Mouse (Mus musculus) midbrain, embryonic 16.5 days (tissue): ENCODE results near the gene Slirp. TPM values are rescaled to one million over a fixed set of nuclear protein-coding genes. Genes with fewer than 3 reads are reported as not detected.
A peak's percentile ranks its signal among the peaks of the same experiment; 100 is the strongest.
"Not testable (repeated sequence)": the region's sequence is repeated elsewhere in the genome, so short reads cannot be mapped to it uniquely, and the experiment has no call there.

Source experiments
- ATAC-seq: fragments of 200-750 bp; cut with Nextera tagmentation; 2 replicates; pipeline ENCODE4 v1.8.0; 2017; ENCODE audit warnings: moderate TSS enrichment
- H3K27ac ChIP-seq: fragments of 300-500 bp; sonication (generic); 2 replicates; pipeline ENCODE4 v1.5.1; 2014; ENCODE audit warnings: mild to moderate bottlenecking, low read length, mixed read lengths
- H3K27me3 ChIP-seq: fragments of 300-500 bp; sonication (generic); 2 replicates; pipeline ENCODE4 v1.6.1; 2014; ENCODE audit warnings: low read depth, low read length, mixed read lengths; ENCODE audit not compliant: control insufficient read depth, insufficient read depth
- H3K36me3 ChIP-seq: fragments of 300-500 bp; sonication (generic); 2 replicates; pipeline ENCODE4 v1.6.1; 2014; ENCODE audit warnings: mild to moderate bottlenecking, low read length, moderate library complexity, mixed read lengths; ENCODE audit not compliant: control insufficient read depth, insufficient read depth
- H3K4me1 ChIP-seq: fragments of 300-500 bp; sonication (generic); 2 replicates; pipeline ENCODE4 v1.6.1; 2014; ENCODE audit warnings: mild to moderate bottlenecking, low read length, mixed read lengths; ENCODE audit not compliant: control insufficient read depth, insufficient read depth
- H3K4me2 ChIP-seq: fragments of 300-500 bp; sonication (generic); 2 replicates; pipeline ENCODE4 v1.6.1; 2014; ENCODE audit warnings: mild to moderate bottlenecking, low read length, mixed read lengths
- H3K4me3 ChIP-seq: fragments of 300-500 bp; sonication (generic); 2 replicates; pipeline ENCODE4 v1.5.1; 2014; ENCODE audit warnings: low read depth, mild to moderate bottlenecking, low read length, moderate library complexity, mixed read lengths
- H3K9ac ChIP-seq: fragments of 300-500 bp; sonication (generic); 2 replicates; pipeline ENCODE4 v1.6.1; 2014; ENCODE audit warnings: low read depth, low read length, mixed read lengths
- H3K9me3 ChIP-seq: fragments of 300-500 bp; sonication (generic); replicated peaks from 2 replicates; pipeline ENCODE4 v1.6.1; 2014; ENCODE audit warnings: mild to moderate bottlenecking, low read length, mixed read lengths; ENCODE audit not compliant: control insufficient read depth, poor library complexity, severe bottlenecking
- WGBS: fragments of 180-500 bp; shearing (Covaris S2); extraction: QIAGEN DNeasy Blood & Tissue Kit; methylation state at CpG from one replicate; pipeline ENCODE4 v1.1.7; 2014; 5-methylcytosine and 5-hydroxymethylcytosine counted together
- polyA plus RNA-seq: library from polyadenylated mRNA; unstranded; fragments of >200 nt; fragmentation: Nextera tagmentation; extraction: Ambion mirVana; gene quantifications from 2 replicates; pipeline ENCODE4 v1.2.1, GENCODE M21; 2015

The Slirp gene
- polyA plus RNA-seq, 1 experiment from 2014 or later = 195 TPM

DNA sequence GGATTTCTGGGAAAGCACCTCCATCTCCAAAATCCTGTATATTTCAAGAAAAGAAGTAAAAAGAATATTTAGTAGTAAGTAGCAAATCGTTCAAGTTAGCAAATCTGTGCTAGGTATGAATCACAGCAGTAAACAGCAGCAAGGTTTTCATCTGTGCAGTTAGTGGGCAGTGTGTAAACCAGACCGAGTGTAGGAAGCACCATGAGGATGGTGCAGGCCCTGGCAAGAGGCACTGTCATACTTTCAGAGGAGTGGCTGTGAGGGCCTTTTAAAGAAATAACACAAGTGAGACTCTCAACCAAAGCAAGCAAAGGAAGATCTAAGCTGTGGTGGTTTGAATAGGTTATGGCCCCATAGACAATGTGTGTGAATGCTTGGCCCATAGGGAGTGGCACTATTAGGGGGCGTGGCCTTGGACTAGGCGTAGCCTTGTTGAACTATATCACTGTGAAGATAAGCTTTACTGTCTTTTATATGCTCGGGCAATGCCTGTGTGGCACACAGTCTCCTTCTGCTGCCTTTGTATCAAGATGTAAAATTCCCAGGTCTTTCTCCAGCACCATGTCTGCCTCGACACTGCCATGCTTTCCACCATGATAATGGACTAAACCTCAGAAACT lies 21.1 kb downstream of the Slirp start:
- H3K4me2 ChIP-seq = no peak overlapping the region
- peaks cover 29% of the 10 kb centered on the region for H3K36me3 ChIP-seq
- no peak overlapping the region for H3K27ac ChIP-seq
- H3K27me3 ChIP-seq = no peaks in the 10 kb centered on the region
- 90% methylated on average over 6 of the region's 6 CpGs for WGBS
- H3K9me3 ChIP-seq = no peaks in the 10 kb centered on the region
- H3K4me3 ChIP-seq = no peak overlapping the region
- H3K4me1 ChIP-seq = peaks cover 4% of the 10 kb centered on the region
- H3K9ac ChIP-seq = no peak overlapping the region
- ATAC-seq = no peak

DNA sequence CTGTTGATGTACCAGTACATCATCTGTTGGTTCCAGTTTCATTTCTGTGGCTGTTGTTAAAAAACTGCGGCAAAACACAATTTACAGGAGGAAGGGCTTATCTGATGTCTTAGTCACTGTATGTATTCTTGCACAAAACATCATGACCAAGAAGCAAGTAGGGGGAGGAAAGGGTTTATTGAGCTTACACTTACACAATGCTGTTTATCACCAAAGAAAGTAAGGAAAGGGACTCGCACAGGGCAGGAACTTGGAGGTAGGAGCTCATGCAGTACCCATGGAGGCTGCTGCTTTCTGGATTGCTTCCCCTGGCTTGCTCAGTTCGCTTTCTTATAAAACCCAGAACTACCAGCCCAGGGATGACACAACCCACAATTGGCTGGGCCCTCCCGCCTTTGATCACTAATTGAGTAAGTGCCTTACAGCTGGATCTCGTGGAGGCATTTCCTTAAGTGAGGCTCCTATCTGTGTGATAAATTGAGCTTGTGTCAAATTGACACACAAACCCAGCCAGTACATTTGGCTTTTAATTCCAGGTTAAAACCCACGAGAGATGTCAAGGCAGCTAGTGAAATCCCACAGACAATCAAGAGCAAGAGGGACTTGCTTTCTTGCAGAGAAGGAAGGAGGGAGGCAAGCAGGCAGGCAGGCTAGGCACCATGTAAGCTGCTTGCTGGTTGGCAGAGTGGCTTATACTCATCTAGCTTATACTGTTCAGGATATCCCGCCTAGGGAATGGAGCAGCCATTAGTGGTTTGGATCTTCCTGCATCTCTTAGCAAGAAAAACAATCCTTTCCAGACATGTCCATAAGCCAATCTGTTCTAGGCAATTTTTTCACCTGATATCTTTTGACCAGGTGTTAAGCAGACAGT lies 26.8 kb downstream of the Slirp start:
- peaks cover 2% of the 10 kb centered on the region for H3K36me3 ChIP-seq
- no peaks in the 10 kb centered on the region for H3K9me3 ChIP-seq

DNA sequence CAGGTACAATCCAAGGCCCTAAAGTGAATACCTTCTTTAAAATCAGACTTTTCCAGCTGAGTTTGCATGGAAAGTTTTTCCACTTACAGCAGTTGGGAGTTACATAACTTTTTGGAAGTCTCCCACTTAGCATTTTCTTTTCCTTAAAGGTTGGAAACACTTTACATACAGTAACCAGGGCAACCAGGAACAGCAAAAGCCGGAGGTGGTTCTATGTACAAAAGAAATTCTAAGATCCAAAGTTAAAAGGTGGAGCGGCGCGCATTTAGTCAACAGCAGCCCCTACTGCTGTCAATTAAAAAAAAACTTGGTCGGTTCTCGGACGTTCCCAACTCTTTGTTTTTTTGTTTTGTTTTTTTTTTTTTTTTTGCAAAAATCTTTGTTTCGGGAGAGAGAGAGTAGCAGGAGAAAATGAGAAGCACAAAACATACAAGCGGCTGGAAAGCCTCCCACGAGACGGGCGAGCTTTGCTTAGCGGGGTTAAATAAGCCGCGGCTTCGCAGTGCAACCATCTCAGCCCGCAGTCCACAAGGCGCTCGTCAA lies 27.8 kb downstream of the Slirp start:
- Histone ChIP-seq H3K9ac (peak overlapping the region; percentile 85), H3K4me2 (peak overlapping the region; percentile 81), H3K9me3 (no peaks in the 10 kb centered on the region), H3K36me3 (peaks cover 2% of the 10 kb centered on the region), H3K4me3 (peak overlapping the region; percentile 77), H3K27me3 (no peaks in the 10 kb centered on the region), H3K27ac (peak overlapping the region; percentile 81), H3K4me1 (peaks cover 13% of the 10 kb centered on the region)
- ATAC-seq = no peak
- under 1% methylated on average over 19 of the region's 19 CpGs for WGBS

More for the DNA sequence above, 26.8 kb downstream of the Slirp start:
- Histone ChIP-seq H3K27ac (no peak overlapping the region), H3K4me3 (no peak overlapping the region), H3K9ac (no peak overlapping the region), H3K4me1 (peaks cover 17% of the 10 kb centered on the region), H3K27me3 (no peaks in the 10 kb centered on the region), H3K4me2 (peak overlapping the region; percentile 81)
- ATAC-seq = no peak
- 77% methylated on average over 7 of the region's 7 CpGs for WGBS

DNA sequence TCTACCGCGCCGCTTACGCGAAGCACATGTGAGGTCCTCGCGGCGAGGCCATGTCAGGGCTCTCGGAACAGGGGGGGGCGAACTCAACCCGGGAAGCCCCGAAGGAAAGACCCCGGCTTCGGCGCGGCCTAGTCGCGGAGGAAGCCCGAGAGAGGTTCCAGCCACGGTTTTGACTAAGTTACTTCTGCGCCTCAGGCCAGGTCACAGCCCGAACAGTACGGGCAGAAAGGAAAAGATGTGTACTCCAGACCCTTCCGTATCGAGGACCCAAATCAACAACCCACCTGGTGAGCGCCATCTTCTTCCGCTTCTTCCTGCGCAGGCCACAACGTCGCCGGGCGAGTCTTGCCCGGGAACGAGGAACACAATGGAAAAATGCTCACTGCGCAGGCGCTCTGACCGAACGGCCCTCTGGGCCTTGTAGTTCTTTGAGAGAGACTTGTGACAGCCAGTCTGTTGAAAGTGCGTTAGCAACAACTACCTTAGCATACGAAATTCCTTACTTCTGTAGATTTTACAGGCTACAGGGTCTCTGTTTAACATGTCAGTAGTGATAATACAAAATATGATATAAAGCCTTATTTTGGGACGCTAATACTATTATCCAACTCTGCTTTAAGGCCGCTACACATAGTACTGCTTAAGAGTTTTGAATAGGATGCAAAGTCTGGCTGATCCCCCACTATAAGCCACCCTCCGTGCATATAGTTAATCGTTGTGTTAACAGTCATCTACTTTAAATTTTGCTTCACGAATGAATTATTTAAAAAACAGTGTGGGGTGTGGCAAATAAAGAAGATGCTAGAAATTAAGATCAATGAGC lies 28.5 kb downstream of the Slirp start, which contains the start of gene Snw1:
Snw1 (minus strand) TSS at position 311 of the 823 bp plus-strand sequence.
- peak within 1 kb of the TSS; percentile 81 for H3K27ac ChIP-seq
- peaks cover 2% of the 10 kb centered on the region; the same call in 1 of the 2 replicates for H3K36me3 ChIP-seq
- H3K27me3 ChIP-seq = no peaks in the 10 kb centered on the region
- peak within 1 kb of the TSS; percentile 77 for H3K4me3 ChIP-seq
- ATAC-seq = peak; percentile 97
- peak within 1 kb of the TSS; percentile 81 for H3K4me2 ChIP-seq
- H3K4me1 ChIP-seq = peaks cover 13% of the 10 kb centered on the region
- H3K9ac ChIP-seq = peak within 1 kb of the TSS; percentile 85
- no peaks in the 10 kb centered on the region for H3K9me3 ChIP-seq
- 2% methylated on average over 45 of the region's 45 CpGs for WGBS

- H3K4me3 ChIP-seq = no peak overlapping the region
- H3K4me2 ChIP-seq = no peak overlapping the region
- 77% methylated on average over 3 of the region's 3 CpGs for WGBS
- H3K4me1 ChIP-seq = peaks cover 13% of the 10 kb centered on the region
- no peaks in the 10 kb centered on the region for H3K36me3 ChIP-seq
- no peak for ATAC-seq
- no peak overlapping the region for H3K27ac ChIP-seq
- no peak overlapping the region for H3K9ac ChIP-seq
- H3K27me3 ChIP-seq = no peaks in the 10 kb centered on the region
- H3K9me3 ChIP-seq = no peaks in the 10 kb centered on the region
These were observed 31.1 kb downstream of the Slirp start for GRCm38 (mm10) chr12:87474756-87475155.

- not testable (repeated sequence) for H3K36me3 ChIP-seq, H3K27me3 ChIP-seq, H3K9ac ChIP-seq, H3K9me3 ChIP-seq, H3K4me3 ChIP-seq, H3K27ac ChIP-seq, H3K4me1 ChIP-seq, ATAC-seq, H3K4me2 ChIP-seq
- WGBS = 87% methylated on average over 5 of the region's 5 CpGs
These were observed 38.8 kb downstream of the Slirp start for GRCm38 (mm10) chr12:87482482-87482881.

- not testable (repeated sequence) for ATAC-seq, H3K4me1 ChIP-seq
- 74% methylated on average over 2 of the region's 2 CpGs for WGBS
These were observed 45.0 kb downstream of the Slirp start for GRCm38 (mm10) chr12:87488683-87489082.

GRCm38 (mm10) chr12:87494421-87494820 lies 50.7 kb downstream of the Slirp start, which contains the start of gene Gm5788:
TSS of gene Gm5788 (plus strand) at chr12:87494721.
- H3K9ac ChIP-seq, H3K27me3 ChIP-seq, H3K4me1 ChIP-seq, H3K4me2 ChIP-seq, H3K27ac ChIP-seq, H3K36me3 ChIP-seq, ATAC-seq, H3K9me3 ChIP-seq, H3K4me3 ChIP-seq: not testable (repeated sequence)
- 93% methylated on average over 3 of the region's 3 CpGs for WGBS

More at GRCm38 (mm10) chr12:87488683-87489082, 45.0 kb downstream of the Slirp start:
- not testable (repeated sequence) for H3K9ac ChIP-seq, H3K4me3 ChIP-seq, H3K9me3 ChIP-seq, H3K27ac ChIP-seq, H3K4me2 ChIP-seq, H3K27me3 ChIP-seq, H3K36me3 ChIP-seq
